In the genomic region with DNA sequence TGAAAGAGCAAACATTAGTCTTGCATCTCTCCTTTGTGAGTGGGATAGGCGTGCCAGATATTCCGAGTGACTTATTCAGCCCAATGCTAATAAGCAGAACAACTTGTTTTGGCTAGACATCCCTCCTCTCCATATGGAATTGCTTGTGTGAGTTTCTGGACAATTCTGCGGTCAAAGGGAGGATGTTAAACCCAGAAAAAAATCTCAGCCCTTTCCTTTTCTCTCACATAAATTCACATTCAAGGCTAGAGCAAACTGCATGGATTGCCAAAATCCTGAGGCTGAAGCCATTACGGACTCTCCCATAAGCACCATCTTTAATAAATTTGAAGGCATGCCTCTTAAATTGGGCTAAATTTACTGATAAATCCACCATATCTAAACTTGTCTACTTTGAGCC, we compare ENCODE assay signal across 32 mouse cellular contexts.
"Had no signal": no experiment of that assay in that cellular context is flagged by ENCODE, and none has a peak within 500 bp of the region (broad histone marks: within the 10 kb centered on the region; RNA-seq: fewer than 3 reads in every experiment).

No protein-coding gene starts in this region.

- H3K27ac ChIP-seq: limb, embryonic 10.5 days; limb, embryonic 12.5 days; limb, embryonic 13.5 days; limb, embryonic 15.5 days; liver, embryonic 12.5 days; liver, embryonic 13.5 days; liver, embryonic 14.5 days; liver, embryonic 15.5 days; lung, embryonic 15.5 days; macrophage; midbrain, embryonic 10.5 days; midbrain, embryonic 12.5 days; midbrain, embryonic 13.5 days; midbrain, embryonic 15.5 days; neural tube, embryonic 12.5 days had no signal

- H3K9ac ChIP-seq: limb, embryonic 12.5 days; limb, embryonic 13.5 days; limb, embryonic 15.5 days; liver, embryonic 12.5 days; liver, embryonic 13.5 days; liver, embryonic 14.5 days; liver, embryonic 15.5 days; liver, postnatal 0 days; lung, embryonic 14.5 days; lung, embryonic 15.5 days; midbrain, embryonic 12.5 days; midbrain, embryonic 13.5 days; midbrain, embryonic 15.5 days; neural tube, embryonic 12.5 days had no signal

- H3K9me3 ChIP-seq: limb, embryonic 10.5 days; limb, embryonic 12.5 days; limb, embryonic 13.5 days; limb, embryonic 15.5 days; liver, embryonic 12.5 days; liver, embryonic 13.5 days; liver, embryonic 15.5 days; lung, embryonic 15.5 days; midbrain, embryonic 10.5 days; midbrain, embryonic 12.5 days; midbrain, embryonic 13.5 days; midbrain, embryonic 15.5 days; neural tube, embryonic 12.5 days had no signal

- ATAC-seq: liver, embryonic 12.5 days; liver, postnatal 0 days; lung, postnatal 0 days; midbrain, embryonic 13.5 days; midbrain, embryonic 15.5 days; midbrain, embryonic 16.5 days had no signal

- H3K36me3 ChIP-seq: limb, embryonic 10.5 days; limb, embryonic 12.5 days; limb, embryonic 13.5 days; limb, embryonic 15.5 days; liver, embryonic 12.5 days; liver, embryonic 13.5 days; liver, embryonic 15.5 days; lung, embryonic 15.5 days; midbrain, embryonic 10.5 days; midbrain, embryonic 12.5 days; midbrain, embryonic 13.5 days; midbrain, embryonic 15.5 days; neural tube, embryonic 12.5 days had no signal

- H3K4me2 ChIP-seq: limb, embryonic 12.5 days; limb, embryonic 13.5 days; limb, embryonic 15.5 days; liver, embryonic 11.5 days; liver, embryonic 12.5 days; liver, embryonic 13.5 days; liver, embryonic 15.5 days; lung, embryonic 14.5 days; lung, embryonic 15.5 days; midbrain, embryonic 11.5 days; midbrain, embryonic 12.5 days; midbrain, embryonic 13.5 days; midbrain, embryonic 15.5 days; neural tube, embryonic 12.5 days had no signal

- H3K4me1 ChIP-seq: limb, embryonic 10.5 days; limb, embryonic 12.5 days; limb, embryonic 13.5 days; limb, embryonic 15.5 days; liver, embryonic 12.5 days; liver, embryonic 13.5 days; liver, embryonic 15.5 days; lung, embryonic 15.5 days; megakaryocyte, embryonic 14.5 days; midbrain, embryonic 10.5 days; midbrain, embryonic 12.5 days; midbrain, embryonic 13.5 days; midbrain, embryonic 15.5 days; neural tube, embryonic 12.5 days had no signal

- H3K4me3 ChIP-seq: limb, embryonic 10.5 days; limb, embryonic 12.5 days; limb, embryonic 13.5 days; limb, embryonic 15.5 days; liver, embryonic 12.5 days; liver, embryonic 13.5 days; liver, embryonic 15.5 days; lung, embryonic 15.5 days; megakaryocyte, embryonic 14.5 days; midbrain, embryonic 10.5 days; midbrain, embryonic 12.5 days; midbrain, embryonic 13.5 days; midbrain, embryonic 15.5 days; myocyte; neural tube, embryonic 12.5 days had no signal

- H3K27me3 ChIP-seq: limb, embryonic 12.5 days; limb, embryonic 13.5 days; limb, embryonic 15.5 days; liver, embryonic 12.5 days; liver, embryonic 13.5 days; liver, embryonic 15.5 days; lung, embryonic 15.5 days; megakaryocyte, embryonic 14.5 days; midbrain, embryonic 12.5 days; midbrain, embryonic 13.5 days; midbrain, embryonic 15.5 days; neural tube, embryonic 12.5 days had no signal

- DNase-seq: left cerebral cortex, postnatal 4 days; liver; liver, embryonic 13.5 days; liver, postnatal 0 days; lung, adult 18-20 months; lung, adult 2 months; lung, embryonic 14.5 days; lung, postnatal 10 days; lung, postnatal 14 days; lung, postnatal 36 days; lung, postnatal 4 days; midbrain, embryonic 14.5 days had no signal
